Mouse (Mus musculus) intestine, embryonic 16.5 days (tissue): ENCODE results near the gene Ranbp6. TPM values are rescaled to one million over a fixed set of nuclear protein-coding genes. Genes with fewer than 3 reads are reported as not detected.

ENCODE experiments used
- ATAC-seq: fragments of 200-750 bp; cut with Nextera tagmentation; 2 replicates; pipeline ENCODE4 v1.8.0; 2017; ENCODE audit warnings: moderate TSS enrichment, moderate library complexity
- H3K27ac ChIP-seq: fragments of 300-500 bp; sonication (generic); 2 replicates; pipeline ENCODE4 v1.5.1; 2014; ENCODE audit warnings: mild to moderate bottlenecking, low read length
- H3K27me3 ChIP-seq: fragments of 300-500 bp; sonication (generic); replicated peaks from 2 replicates; pipeline ENCODE4 v1.6.1; 2014; ENCODE audit warnings: low read length, control low read depth, mixed read lengths; ENCODE audit not compliant: control insufficient read depth, insufficient read depth
- H3K36me3 ChIP-seq: fragments of 300-500 bp; sonication (generic); 2 replicates; pipeline ENCODE4 v1.6.1; 2014; ENCODE audit warnings: low read length, control low read depth; ENCODE audit not compliant: control insufficient read depth, insufficient read depth
- H3K4me1 ChIP-seq: fragments of 300-500 bp; sonication (generic); 2 replicates; pipeline ENCODE4 v1.6.1; 2014; ENCODE audit warnings: low read length, control low read depth, mixed read lengths; ENCODE audit not compliant: control insufficient read depth, insufficient read depth
- H3K4me2 ChIP-seq: fragments of 300-500 bp; sonication (generic); 2 replicates; pipeline ENCODE4 v1.6.1; 2014; ENCODE audit warnings: low read depth, low read length, control low read depth
- H3K4me3 ChIP-seq: fragments of 300-500 bp; sonication (generic); 2 replicates; pipeline ENCODE4 v1.5.1; 2014; ENCODE audit warnings: mild to moderate bottlenecking, low read length
- H3K9ac ChIP-seq: fragments of 300-500 bp; sonication (generic); 2 replicates; pipeline ENCODE4 v1.6.1; 2014; ENCODE audit warnings: low read depth, low read length
- H3K9me3 ChIP-seq: fragments of 300-500 bp; sonication (generic); 2 replicates; pipeline ENCODE4 v1.6.1; 2016; ENCODE audit warnings: low read length, control low read depth; ENCODE audit not compliant: control insufficient read depth
- WGBS: fragments of 180-500 bp; shearing (Covaris S2); extraction: QIAGEN DNeasy Blood & Tissue Kit; methylation state at CpG from one replicate; pipeline ENCODE4 v1.1.7; 2014; 5-methylcytosine and 5-hydroxymethylcytosine counted together
- polyA plus RNA-seq: library from polyadenylated mRNA; unstranded; fragments of >200 nt; fragmentation: Nextera tagmentation; extraction: Ambion mirVana; gene quantifications from 2 replicates; pipeline ENCODE4 v1.2.1, GENCODE M21; 2015

Ranbp6 gene
- polyA plus RNA-seq: 9.9 and 10.7 TPM in 2 replicates

DNA sequence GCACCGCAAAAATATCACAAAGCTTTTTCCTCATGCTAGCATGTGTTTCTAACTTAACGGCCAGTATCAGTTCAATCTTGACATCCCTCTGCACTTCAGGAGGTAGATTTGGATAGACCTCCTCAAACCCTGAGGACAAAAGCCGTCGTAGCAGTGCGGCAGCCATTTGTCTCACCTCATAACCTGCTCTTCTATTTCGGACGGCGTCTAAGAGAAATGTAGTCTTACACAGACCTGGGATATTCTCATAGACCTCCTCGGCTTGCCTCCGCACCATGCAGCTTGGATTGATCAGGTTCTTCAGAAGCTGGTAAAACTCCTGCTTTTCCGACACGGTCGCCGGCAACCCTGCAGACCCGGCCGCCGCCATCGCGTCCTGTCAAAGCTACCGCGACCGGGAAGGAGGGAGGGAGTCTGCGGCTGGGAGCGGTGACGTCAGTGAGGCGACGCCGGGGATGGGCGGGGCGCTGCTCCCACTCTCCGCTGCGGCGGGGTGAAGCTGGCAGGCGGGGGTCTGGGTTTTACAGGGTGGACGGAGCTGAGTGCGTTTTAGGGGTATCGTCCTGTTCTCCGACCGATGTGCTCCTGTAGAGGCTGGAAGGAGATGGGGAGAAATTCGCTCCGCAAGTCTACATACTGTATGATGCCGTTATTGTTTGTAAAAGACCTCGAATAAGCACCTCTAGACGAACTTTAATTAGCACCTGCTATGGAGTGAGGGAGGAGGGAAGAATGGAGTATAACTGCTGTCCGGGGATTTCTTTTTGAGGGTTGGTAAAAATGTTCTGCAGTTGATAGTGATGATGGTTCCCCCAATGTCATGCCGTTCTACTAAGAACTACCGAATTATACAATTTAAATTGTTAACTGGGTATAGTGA lies at the start of gene Ranbp6:
Ranbp6 (minus strand) TSS at position 394 of the 880 bp plus-strand sequence.
- peak; percentile 96 for ATAC-seq
- WGBS: 1% methylated on average over 47 of the region's 47 CpGs
- H3K9ac ChIP-seq: peak within 1 kb of the TSS; percentile 79

DNA sequence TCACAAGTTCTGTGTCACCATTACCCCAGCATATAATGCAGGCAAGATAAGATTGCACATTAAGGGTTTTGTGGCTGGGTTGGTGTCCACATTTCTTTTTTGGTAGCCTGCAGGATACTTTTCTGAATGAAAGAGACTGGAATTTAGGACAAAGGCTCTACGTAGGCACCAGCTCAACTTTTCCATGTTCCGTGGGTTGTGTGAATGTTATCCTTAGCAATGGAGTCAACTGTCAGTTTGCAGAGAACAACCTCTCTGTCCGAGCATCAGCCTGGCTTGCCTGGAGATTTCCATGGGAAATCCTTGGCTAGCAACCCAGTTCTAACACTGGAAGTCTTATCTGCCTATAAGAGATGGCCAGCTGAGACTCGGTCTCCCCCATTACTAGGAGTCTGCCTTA lies 48.0 kb upstream of the Ranbp6 start:
- ATAC-seq: no peak
- Histone ChIP-seq H3K27ac (no peak overlapping the region), H3K27me3 (no peaks in the 10 kb centered on the region), H3K4me2 (no peak overlapping the region), H3K9me3 (no peaks in the 10 kb centered on the region), H3K4me1 (no peaks in the 10 kb centered on the region), H3K9ac (no peak overlapping the region), H3K36me3 (no peaks in the 10 kb centered on the region), H3K4me3 (no peak overlapping the region)
- WGBS: 88% methylated on average over 4 of the region's 4 CpGs

More for the DNA sequence above, at the start of gene Ranbp6:
- Histone ChIP-seq H3K4me2 (peak within 1 kb of the TSS; percentile 81), H3K27ac (peak within 1 kb of the TSS; percentile 9; the same call in 1 of the 2 replicates), H3K36me3 (0 out of 2 replicates have a peak, but pooled peaks cover 11% of the 10 kb centered on the region), H3K27me3 (no peaks in the 10 kb centered on the region), H3K4me3 (peak within 1 kb of the TSS; percentile 73), H3K9me3 (no peaks in the 10 kb centered on the region), H3K4me1 (peaks cover 7% of the 10 kb centered on the region)

DNA sequence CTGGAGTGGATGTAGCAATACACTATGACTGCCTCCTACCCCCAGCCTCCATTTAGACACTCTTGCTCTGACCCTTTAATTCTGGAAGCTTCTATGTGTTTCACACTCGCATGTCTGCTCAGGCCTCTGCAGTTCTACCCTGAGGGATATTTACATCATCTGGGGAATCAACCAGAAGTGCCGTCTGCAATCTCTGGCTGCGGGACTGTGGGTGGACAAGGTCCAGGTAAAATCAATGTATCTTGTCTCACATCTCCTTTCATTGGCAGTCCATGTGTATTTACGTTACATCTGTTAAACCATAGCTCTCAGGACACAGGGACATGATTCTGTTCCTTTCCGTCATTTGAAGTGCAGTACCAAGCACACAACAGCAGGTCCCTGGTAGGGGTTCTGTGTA lies 44.5 kb upstream of the Ranbp6 start:
- Histone ChIP-seq H3K4me3 (no peak overlapping the region), H3K27ac (no peak overlapping the region), H3K36me3 (no peaks in the 10 kb centered on the region), H3K4me2 (no peak overlapping the region), H3K9me3 (no peaks in the 10 kb centered on the region), H3K4me1 (no peaks in the 10 kb centered on the region), H3K9ac (no peak overlapping the region), H3K27me3 (no peaks in the 10 kb centered on the region)
- WGBS: 83% methylated on average over 5 of the region's 5 CpGs
- no peak for ATAC-seq

DNA sequence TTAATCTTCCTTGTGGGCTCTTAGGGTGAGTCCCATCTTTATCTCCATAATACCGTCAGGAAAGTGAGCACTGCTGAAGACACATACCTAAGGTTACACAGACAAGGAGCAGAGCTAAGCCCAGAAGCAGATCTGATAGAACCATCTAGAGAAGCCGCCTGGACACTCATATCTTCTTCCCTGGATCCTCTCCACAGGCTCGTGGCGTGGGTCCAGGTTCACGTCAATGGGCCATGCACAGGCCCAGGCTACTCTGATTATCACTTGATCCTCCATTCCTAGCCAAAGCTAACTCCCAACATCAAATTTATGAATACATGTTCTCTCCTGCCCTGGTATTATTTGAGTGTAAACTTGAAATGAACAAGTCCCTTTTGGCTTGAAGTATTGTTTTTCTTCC lies 40.9 kb upstream of the Ranbp6 start:
- 91% methylated on average over 5 of the region's 5 CpGs for WGBS
- H3K4me1 ChIP-seq: no peaks in the 10 kb centered on the region
- no peaks in the 10 kb centered on the region for H3K27me3 ChIP-seq
- no peak overlapping the region for H3K9ac ChIP-seq
- H3K27ac ChIP-seq: no peak overlapping the region
- no peaks in the 10 kb centered on the region for H3K9me3 ChIP-seq
- no peaks in the 10 kb centered on the region for H3K36me3 ChIP-seq
- no peak overlapping the region for H3K4me2 ChIP-seq
- H3K4me3 ChIP-seq: no peak overlapping the region
- ATAC-seq: no peak

DNA sequence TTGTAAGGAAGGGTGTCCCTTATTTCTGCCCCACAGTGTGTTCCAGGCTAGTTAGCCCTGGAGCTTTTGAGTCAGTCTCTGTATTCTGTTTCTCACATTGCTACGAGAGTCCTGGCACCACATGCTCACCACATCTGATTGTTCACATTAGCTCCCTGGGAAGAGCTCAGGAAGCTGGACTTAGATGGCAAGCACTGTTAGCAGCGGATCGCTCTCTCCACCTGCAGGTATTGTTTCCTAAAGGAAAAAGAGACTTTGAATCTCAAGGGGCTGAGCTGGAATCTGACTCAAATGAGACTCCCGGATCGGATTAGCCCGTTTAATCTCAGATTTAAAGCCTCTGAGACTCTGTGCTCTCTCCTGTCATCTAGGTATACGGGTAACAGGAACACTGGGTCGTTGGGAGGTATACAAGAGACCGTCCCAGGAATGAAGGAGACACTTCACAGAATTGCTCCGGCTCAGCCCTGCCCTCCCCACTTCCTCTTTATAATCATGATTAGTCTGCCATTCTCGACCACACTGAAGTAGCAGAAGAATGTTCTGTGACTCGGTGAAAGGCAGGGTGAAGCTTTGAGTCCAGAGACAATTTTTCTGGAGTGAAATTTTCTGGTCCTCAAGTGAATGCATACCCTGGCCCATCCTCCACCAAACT lies 38.4 kb upstream of the Ranbp6 start:
- no peak overlapping the region for H3K4me2 ChIP-seq
- H3K4me3 ChIP-seq: no peak overlapping the region
- no peaks in the 10 kb centered on the region for H3K9me3 ChIP-seq
- H3K27ac ChIP-seq: no peak overlapping the region
- no peaks in the 10 kb centered on the region for H3K27me3 ChIP-seq
- H3K36me3 ChIP-seq: no peaks in the 10 kb centered on the region
- no peak overlapping the region for H3K9ac ChIP-seq
- H3K4me1 ChIP-seq: no peaks in the 10 kb centered on the region
- 58% methylated on average over 12 of the region's 12 CpGs for WGBS
- no peak for ATAC-seq

DNA sequence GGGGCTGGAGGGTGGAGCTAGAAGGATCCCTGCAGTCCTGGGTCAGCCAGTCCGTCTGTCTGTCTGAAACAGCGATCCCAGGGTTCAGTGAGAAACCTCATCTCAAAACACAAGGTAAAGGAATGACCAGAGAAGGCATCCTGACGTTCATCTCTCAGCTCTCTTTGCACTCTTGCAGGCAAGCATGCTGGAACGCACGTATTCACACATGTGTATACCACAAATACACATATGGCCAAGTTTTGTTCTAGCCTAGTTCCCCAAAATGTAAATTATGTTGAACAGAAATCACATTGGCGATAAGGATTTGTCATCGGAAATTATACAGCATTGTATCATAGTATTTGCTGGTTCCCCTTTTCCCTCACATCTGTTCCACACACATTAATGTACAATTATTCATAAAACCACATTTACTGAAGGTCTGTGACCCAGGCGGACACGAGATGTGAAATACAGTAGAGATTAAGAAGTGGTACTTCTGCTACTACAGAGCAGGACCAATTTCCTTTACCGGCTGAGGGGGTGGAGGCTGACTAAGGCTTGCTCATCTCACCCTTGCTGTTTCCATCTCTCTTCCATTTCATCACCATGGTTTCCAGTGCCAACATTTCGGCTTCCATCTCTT lies 37.3 kb upstream of the Ranbp6 start:
- Histone ChIP-seq H3K4me2 (no peak overlapping the region), H3K4me1 (no peaks in the 10 kb centered on the region), H3K4me3 (no peak overlapping the region), H3K9ac (no peak overlapping the region), H3K27ac (no peak overlapping the region), H3K9me3 (no peaks in the 10 kb centered on the region), H3K27me3 (no peaks in the 10 kb centered on the region), H3K36me3 (no peaks in the 10 kb centered on the region)
- 80% methylated on average over 11 of the region's 11 CpGs for whole genome bisulfite sequencing
- ATAC-seq: no peak

DNA sequence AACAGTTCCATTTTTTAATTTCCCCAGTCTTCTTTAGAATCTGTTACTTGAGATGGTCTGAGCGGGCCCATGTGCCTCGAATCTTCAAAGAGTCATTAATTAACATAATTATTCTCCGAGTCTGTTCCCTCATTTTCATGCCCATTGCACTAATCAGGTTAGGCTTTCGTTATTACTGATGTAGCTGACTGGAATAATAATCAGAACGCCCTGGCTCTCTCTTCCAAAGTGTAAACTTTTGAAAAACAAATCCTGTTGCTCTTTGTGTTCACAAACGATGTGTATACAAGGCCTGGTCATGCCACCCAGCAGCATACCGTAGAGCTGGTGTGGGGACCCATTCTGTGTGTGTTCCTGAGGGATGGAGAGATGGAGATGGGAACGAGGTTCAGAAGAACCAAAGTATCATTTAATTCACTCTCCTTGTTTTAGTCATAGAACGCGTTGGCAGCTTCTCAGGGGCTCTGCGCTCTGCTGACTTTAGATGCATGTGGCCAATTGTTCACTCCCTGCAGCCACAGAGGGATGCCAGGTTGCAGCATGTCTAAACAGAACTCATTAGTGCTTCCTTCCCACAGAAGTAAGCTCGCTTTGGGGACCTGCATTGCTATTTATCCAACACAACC lies 31.4 kb upstream of the Ranbp6 start:
- no peak for ATAC-seq
- H3K4me2 ChIP-seq: no peak overlapping the region
- 71% methylated on average over 12 of the region's 12 CpGs for WGBS

DNA sequence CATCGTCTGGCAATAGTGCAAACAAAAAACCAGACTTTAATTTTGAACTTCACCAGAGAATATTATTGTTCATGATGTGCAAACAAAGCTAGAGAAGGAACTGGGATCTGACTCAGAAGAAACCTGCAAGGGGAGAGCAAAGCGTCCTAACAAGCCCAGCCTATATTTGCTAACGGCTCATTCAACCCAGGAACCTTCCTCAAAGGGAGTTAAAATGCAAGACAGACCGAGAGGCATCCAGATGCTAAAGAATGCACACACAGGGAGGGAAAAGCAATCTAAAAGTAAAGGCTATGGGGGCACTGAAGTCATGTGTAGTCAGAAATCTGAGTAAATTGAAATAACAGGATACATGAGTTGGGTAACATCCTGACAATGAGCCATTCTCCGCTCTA lies 30.9 kb upstream of the Ranbp6 start:
- Histone ChIP-seq H3K36me3 (no peaks in the 10 kb centered on the region), H3K9ac (no peak overlapping the region), H3K4me2 (no peak overlapping the region), H3K4me1 (peaks cover 9% of the 10 kb centered on the region; the same call in 1 of the 2 replicates), H3K4me3 (no peak overlapping the region), H3K27me3 (no peaks in the 10 kb centered on the region), H3K9me3 (no peaks in the 10 kb centered on the region), H3K27ac (no peak overlapping the region)
- ATAC-seq: no peak
- WGBS: 36% methylated on average over 5 of the region's 5 CpGs

More for the DNA sequence above, 31.4 kb upstream of the Ranbp6 start:
- Histone ChIP-seq H3K4me3 (no peak overlapping the region), H3K36me3 (no peaks in the 10 kb centered on the region), H3K27ac (no peak overlapping the region), H3K9me3 (no peaks in the 10 kb centered on the region), H3K4me1 (peaks cover 9% of the 10 kb centered on the region; the same call in 1 of the 2 replicates), H3K9ac (no peak overlapping the region), H3K27me3 (no peaks in the 10 kb centered on the region)

DNA sequence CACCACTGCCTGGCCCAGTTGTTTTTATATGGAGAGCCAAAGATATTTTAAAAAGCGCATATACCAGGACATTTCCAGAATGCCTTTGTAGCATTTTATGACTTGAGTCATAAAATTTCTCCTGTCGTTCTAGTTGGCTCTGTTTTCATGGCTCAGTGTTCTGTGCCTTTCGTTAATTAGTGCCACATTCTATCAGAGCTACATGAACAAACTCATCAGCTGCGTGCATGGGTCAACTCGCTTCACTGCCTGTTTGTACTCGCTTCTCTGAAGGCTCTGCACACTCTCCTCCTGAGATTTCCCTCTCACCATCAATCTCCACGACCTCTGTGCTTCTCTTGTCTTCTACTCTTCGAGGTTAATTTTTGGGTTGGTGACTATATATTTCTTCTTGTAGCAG lies 30.2 kb upstream of the Ranbp6 start:
- 57% methylated on average over 8 of the region's 8 CpGs for WGBS
- H3K4me2 ChIP-seq: no peak overlapping the region
- no peaks in the 10 kb centered on the region for H3K9me3 ChIP-seq
- peaks cover 9% of the 10 kb centered on the region; the same call in 1 of the 2 replicates for H3K4me1 ChIP-seq
- no peaks in the 10 kb centered on the region for H3K27me3 ChIP-seq
- no peak overlapping the region for H3K9ac ChIP-seq
- no peak overlapping the region for H3K4me3 ChIP-seq
- no peaks in the 10 kb centered on the region for H3K36me3 ChIP-seq
- ATAC-seq: no peak
- H3K27ac ChIP-seq: no peak overlapping the region
